Mouse (Mus musculus): ENCODE results near the gene Uhrf2. TPM values are rescaled to one million over a fixed set of nuclear protein-coding genes. Genes with fewer than 3 reads are reported as not detected.

The Uhrf2 gene
- total and polyA plus RNA-seq, 3 experiments, result 29.0 to 71.4 (median 34.0) TPM

DNA sequence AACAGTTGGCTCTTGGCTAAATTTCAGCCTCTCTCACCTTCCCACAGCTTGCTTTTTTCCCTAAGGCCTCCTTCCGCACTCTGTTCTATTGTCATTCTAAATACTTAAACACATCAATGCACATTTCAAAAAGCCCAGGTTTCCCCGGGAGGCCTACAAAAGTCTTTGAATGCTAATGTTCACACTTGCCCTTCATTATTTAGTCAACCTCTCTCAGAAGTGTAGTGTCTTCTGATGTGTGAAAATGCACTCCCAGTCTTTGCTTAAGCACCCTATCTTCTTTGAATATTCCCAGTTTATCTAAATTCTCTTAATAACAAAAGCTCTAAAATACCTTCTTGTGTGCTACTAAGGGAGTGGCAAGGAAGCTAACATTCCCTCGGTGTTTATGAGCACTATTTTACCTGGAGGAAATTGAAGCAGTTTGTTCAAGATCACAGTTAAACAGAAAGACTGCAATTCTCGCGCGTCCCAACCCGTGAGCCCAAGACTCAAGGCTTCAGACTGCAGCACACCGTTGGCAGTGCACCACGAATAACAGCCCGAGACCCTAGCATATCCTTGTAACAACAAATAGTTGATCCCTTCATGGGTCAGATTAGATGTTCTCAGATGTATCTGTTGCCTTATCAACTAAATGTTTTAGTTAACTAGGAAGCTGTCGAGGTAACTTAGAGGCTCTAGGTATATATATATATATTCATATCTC lies 1.2 kb upstream of the Uhrf2 start:
- in situ Hi-C loops (cut with MboI; ENCODE audit: low pct_ligation_motif_present, low pct_unique_long_range_greater_than_20kb, low sequenced_read_pairs), result no loop called here
- TF ChIP-seq MAZ (IDR thresholded peaks at IDR 0.05; ENCODE audit: low read depth, low read length) (no peak), MXI1 (IDR thresholded peaks at IDR 0.05; ENCODE audit: low read depth, low read length) (no peak), ZNF384 (IDR thresholded peaks at IDR 0.05; ENCODE audit: low read depth, low read length) (no peak), MYC (IDR thresholded peaks at IDR 0.05; ENCODE audit: low read depth, low read length) (no peak), UBTF (IDR thresholded peaks at IDR 0.05; ENCODE audit: low read depth, low read length) (no peak), JUN (IDR thresholded peaks at IDR 0.05; ENCODE audit: insufficient read depth, low read depth, low read length) (no peak), USF2 (conservative IDR thresholded peaks at IDR 0.05; ENCODE audit: low read depth, low read length) (no peak), SMC3 (IDR thresholded peaks at IDR 0.05; ENCODE audit: low read depth, low read length) (no peak)
- H3K4me2 ChIP-seq (ENCODE audit: insufficient read depth, low read depth, poor library complexity, severe bottlenecking), result no peak overlapping the region

DNA sequence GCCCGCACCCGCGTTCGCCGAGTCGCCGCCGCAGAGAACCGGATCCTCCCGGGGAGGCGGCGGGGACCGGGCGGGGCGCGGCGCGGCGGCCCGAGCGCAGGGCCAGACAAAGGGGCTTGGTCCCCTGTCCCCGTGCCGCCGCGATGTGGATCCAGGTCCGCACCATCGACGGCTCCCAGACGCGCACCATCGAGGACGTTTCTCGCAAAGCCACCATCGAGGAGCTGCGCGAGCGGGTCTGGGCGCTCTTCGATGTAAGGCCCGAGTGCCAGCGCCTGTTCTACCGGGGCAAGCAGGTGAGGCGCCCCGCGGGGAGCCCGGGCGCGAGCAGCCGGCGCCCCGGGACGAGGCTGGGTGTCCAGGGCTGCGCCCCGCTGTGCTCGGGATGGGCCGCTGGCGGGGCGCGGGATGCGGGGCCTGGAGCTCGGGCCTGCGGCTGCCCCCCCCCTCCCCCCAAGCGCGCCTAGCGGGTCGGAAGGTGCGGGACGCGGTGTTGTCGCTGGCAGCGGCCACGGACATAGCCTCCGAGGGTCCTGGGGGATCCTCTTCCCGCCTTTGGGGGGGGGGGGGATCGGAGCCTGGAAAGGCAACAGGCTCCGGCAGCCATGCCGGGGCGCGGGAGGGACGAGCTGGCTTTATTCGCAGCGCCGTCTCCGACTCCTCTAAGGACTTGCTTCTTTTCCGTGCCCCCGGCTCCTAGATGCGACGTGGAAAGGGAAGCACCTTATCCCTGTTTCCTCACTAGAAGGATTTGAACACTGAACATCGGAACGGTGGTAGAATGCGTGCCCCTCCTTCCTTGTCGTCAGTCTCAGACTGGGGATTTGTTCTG lies 539 bp downstream of the Uhrf2 start:
- H3K27ac ChIP-seq (ENCODE audit: insufficient read depth, low read depth), result peak overlapping the region; percentile 26; the same call in 1 of the 2 replicates
- H3K36me3 ChIP-seq (replicated peaks in 1 of 2; ENCODE audit: control insufficient read depth in 1 of 2, insufficient read depth in 1 of 2, low read length in 1 of 2), result peaks cover 0 to 2% of the 10 kb centered on the region in 2 experiments
- peak overlapping the region; percentile 98 for H3K4me2 ChIP-seq (ENCODE audit: insufficient read depth, low read depth, poor library complexity, severe bottlenecking)
- dilution Hi-C loops (cut with MboI; ENCODE audit: extremely low pct_ligation_motif_present, extremely low pct_unique_long_range_greater_than_20kb, low sequenced_read_pairs) (no loop called here), in situ Hi-C loops (cut with MboI; ENCODE audit: low pct_ligation_motif_present, low pct_unique_long_range_greater_than_20kb, low sequenced_read_pairs) (loop anchor here (10.0 kb wide), 1 partner anchor 84 kb away; no protein-coding TSS in a partner anchor)
- peaks cover 3 to 40% of the 10 kb centered on the region in 2 experiments; a peak in 2 of 4 replicates for H3K4me1 ChIP-seq (ENCODE audit: control insufficient read depth in 1 of 2, insufficient read depth in 2 of 2)
- H3K79me2 ChIP-seq (replicated peaks; ENCODE audit: control insufficient read depth, extremely low read depth, insufficient read depth, poor library complexity, severe bottlenecking), result peaks cover 48% of the 10 kb centered on the region
- peaks cover 4% of the 10 kb centered on the region for H3K9me3 ChIP-seq (replicated peaks; ENCODE audit: low read length)
- DNase-seq (ENCODE audit: extremely low read depth), result no peak
- no peaks in the 10 kb centered on the region for H3K27me3 ChIP-seq (replicated peaks)
- H3K4me3 ChIP-seq (replicated peaks in 1 of 3; ENCODE audit: low read depth in 2 of 3, low read length in 2 of 3, poor library complexity in 1 of 3), result peak overlapping the region; percentile 64 to 97 (median 96)
- TF ChIP-seq ELF1 (IDR thresholded peaks at IDR 0.05; ENCODE audit: low read depth, low read length) (no peak), SIN3A (IDR thresholded peaks at IDR 0.05; ENCODE audit: low read length) (0 out of 2 replicates have a peak, but pooled peaks have one; percentile 51), UBTF (IDR thresholded peaks at IDR 0.05; ENCODE audit: low read depth, low read length) (peak; percentile 73), RCOR1 (conservative IDR thresholded peaks at IDR 0.05; ENCODE audit: low read depth, low read length) (no peak), IRF4 (IDR thresholded peaks at IDR 0.05; ENCODE audit: low read depth, low read length) (peak; percentile 10; the same call in 1 of the 2 replicates), CHD1 (IDR thresholded peaks at IDR 0.05; ENCODE audit: low read depth, low read length) (no peak), POLR2A (IDR thresholded peaks at IDR 0.05; ENCODE audit: low read depth, low read length) (no peak), NELFE (IDR thresholded peaks at IDR 0.05; ENCODE audit: low read depth, low read length) (0 out of 2 replicates have a peak, but pooled peaks have one; percentile 7)
- peak overlapping the region; percentile 95 for H3K9ac ChIP-seq (ENCODE audit: insufficient read depth, low read depth)

More for the DNA sequence above, 1.2 kb upstream of the Uhrf2 start:
- Histone ChIP-seq H3K9ac (ENCODE audit: insufficient read depth, low read depth) (no peak overlapping the region), H3K27ac (ENCODE audit: insufficient read depth, low read depth) (peak overlapping the region; percentile 21; the same call in 1 of the 2 replicates), H3K4me3 (replicated peaks in 1 of 3; ENCODE audit: low read depth in 2 of 3, low read length in 2 of 3, poor library complexity in 1 of 3) (no peak overlapping the region), H3K79me2 (replicated peaks; ENCODE audit: control insufficient read depth, extremely low read depth, insufficient read depth, poor library complexity, severe bottlenecking) (peaks cover 31% of the 10 kb centered on the region), H3K27me3 (replicated peaks) (no peaks in the 10 kb centered on the region), H3K9me3 (replicated peaks; ENCODE audit: low read length) (peaks cover 4% of the 10 kb centered on the region), H3K4me1 (ENCODE audit: control insufficient read depth in 1 of 2, insufficient read depth in 2 of 2) (peaks cover 3 to 33% of the 10 kb centered on the region in 2 experiments; a peak in 2 of 4 replicates), H3K36me3 (replicated peaks in 1 of 2; ENCODE audit: control insufficient read depth in 1 of 2, insufficient read depth in 1 of 2, low read length in 1 of 2) (no peaks in the 10 kb centered on the region)
- dilution Hi-C loops (cut with MboI; ENCODE audit: extremely low pct_ligation_motif_present, extremely low pct_unique_long_range_greater_than_20kb, low sequenced_read_pairs), result no loop called here
- no peak for DNase-seq (ENCODE audit: extremely low read depth)
